ENCODE assay signal across 20 mouse cellular contexts in genomic region chrX:130820168-130820567, GRCm38 (mm10).
A peak's percentile ranks its signal among the peaks of the same experiment; 100 is the strongest.
DNase-seq lines count a peak whose midpoint lies in the region; ATAC-seq and TF ChIP-seq lines count a peak whose summit lies in the region.
"Had no signal": no experiment of that assay in that cellular context is flagged by ENCODE, and none has a peak within 500 bp of the region (broad histone marks: within the 10 kb centered on the region; RNA-seq: fewer than 3 reads in every experiment).

No protein-coding gene starts in this region.

- H3K4me3 ChIP-seq in forebrain, postnatal 0 days (ENCODE audit: low read depth, low read length), result no peak overlapping the region
- H3K4me3 ChIP-seq: embryonic facial prominence, embryonic 10.5 days; heart, adult 2 months; heart, embryonic 13.5 days; myocyte; stomach, embryonic 15.5 days had no signal

- H3K27ac ChIP-seq in forebrain, postnatal 0 days (ENCODE audit: low read depth, low read length), result no peak overlapping the region
- H3K27ac ChIP-seq: embryonic facial prominence, embryonic 10.5 days; heart, adult 2 months; heart, embryonic 13.5 days; macrophage; stomach, embryonic 15.5 days had no signal

- H3K4me1 ChIP-seq in forebrain, postnatal 0 days (ENCODE audit: insufficient read depth), result no peaks in the 10 kb centered on the region
- H3K4me1 ChIP-seq: embryonic facial prominence, embryonic 10.5 days; heart, embryonic 13.5 days; stomach, embryonic 15.5 days had no signal

- no peak for TF ChIP-seq CTCF in forebrain, postnatal 0 days (IDR thresholded peaks at IDR 0.05; ENCODE audit: low read depth)

- no peak overlapping the region for H3K4me2 ChIP-seq in forebrain, postnatal 0 days (ENCODE audit: low read depth)
- H3K4me2 ChIP-seq: heart, embryonic 13.5 days; stomach, embryonic 15.5 days had no signal

- intact Hi-C loops in left cerebral cortex, postnatal 4 days (cut with DNase I), result no loop called here
- intact Hi-C loops in left cerebral cortex, postnatal 25 days (cut with DNase I), result no loop called here

- peak; percentile 77 for ATAC-seq in forebrain, postnatal 0 days

- H3K9ac ChIP-seq in forebrain, postnatal 0 days, result no peak overlapping the region
- H3K9ac ChIP-seq: heart, embryonic 13.5 days; stomach, embryonic 15.5 days had no signal

- no peaks in the 10 kb centered on the region for H3K36me3 ChIP-seq in forebrain, postnatal 0 days (ENCODE audit: insufficient read depth)
- H3K36me3 ChIP-seq: embryonic facial prominence, embryonic 10.5 days; heart, embryonic 13.5 days; stomach, embryonic 15.5 days had no signal

- WGBS in forebrain, postnatal 0 days, result 50% methylated on average over 3 of the region's 3 CpGs

- H3K27me3 ChIP-seq in forebrain, postnatal 0 days (ENCODE audit: insufficient read depth, low read length), result no peaks in the 10 kb centered on the region
- H3K27me3 ChIP-seq: heart, embryonic 13.5 days; stomach, embryonic 15.5 days had no signal

- DNase-seq in cerebellum, postnatal 10 days, result peak; percentile 3 to 6
- no peak for DNase-seq in cerebellum, postnatal 36 days
- peak; percentile 1 for DNase-seq in left cerebral cortex, postnatal 4 days
- no peak for DNase-seq in left cerebral cortex, postnatal 25 days (ENCODE audit: low spot score in 2 of 2)
- DNase-seq in Muller cell, postnatal 12 days (ENCODE audit: inconsistent ontology term), result peak; percentile 68
- DNase-seq in forebrain, postnatal 0 days, result peak; percentile 11
- no peak for DNase-seq in layer of hippocampus, postnatal 25 days (ENCODE audit: extremely low spot score in 1 of 2, low spot score in 1 of 2)
- DNase-seq in natural killer cell, adult 2 months (ENCODE audit: low spot score in 2 of 2), result no peak
- DNase-seq: adrenal gland, postnatal 25 days; cerebellum, adult 9-10 months; gastrocnemius, postnatal 25 days; heart, adult 2 months; heart, postnatal 14 days; kidney, adult 18-20 months; thymus, postnatal 25 days had no signal

- no peaks in the 10 kb centered on the region for H3K9me3 ChIP-seq in forebrain, postnatal 0 days (ENCODE audit: low read length)
- H3K9me3 ChIP-seq: embryonic facial prominence, embryonic 10.5 days; heart, embryonic 13.5 days; stomach, embryonic 15.5 days had no signal

Comparison
In these comparisons a context has a peak if more than half of its experiments do, and no peak if none do; other contexts are left out.
1. DNase-seq: peak in cerebellum, postnatal 10 days (2 of 2), left cerebral cortex, postnatal 4 days (single experiment), Muller cell, postnatal 12 days (single experiment) and forebrain, postnatal 0 days (single experiment); none in cerebellum, postnatal 36 days (0 of 2), left cerebral cortex, postnatal 25 days (0 of 2), layer of hippocampus, postnatal 25 days (0 of 2) and natural killer cell, adult 2 months (0 of 2).